Mouse (Mus musculus) lung, adult 2 months (tissue): ENCODE measurements around the gene Crybb2.

Experiments
- CTCF ChIP-seq: fragments of 200-500 bp; IDR thresholded peaks from 2 replicates; pipeline ENCODE4 v1.5.1; 2011; ENCODE audit warnings: mild to moderate bottlenecking, low read length, control low read depth; ENCODE audit not compliant: insufficient read depth
- POLR2A ChIP-seq: fragments of 200-500 bp; IDR thresholded peaks from 2 replicates; pipeline ENCODE4 v1.6.1; 2011; ENCODE audit warnings: low read depth, mild to moderate bottlenecking, control low read depth, low read length, borderline replicate concordance; ENCODE audit errors: extremely low read depth

- TF ChIP-seq CTCF (peak; percentile 99), POLR2A (no peak)
Measured at GRCm38 (mm10) chr5:113099546-113099945, 29.6 kb upstream of the Crybb2 start.
